Mouse (Mus musculus) retina, embryonic 14.5 days (tissue): ENCODE results near the gene Csf1.

Experiments
- DNase-seq: peaks from one replicate; pipeline ENCODE4 v3.0.0-alpha.2; 2015; ENCODE audit warnings: low spot score

The Csf1 gene

GRCm38 (mm10) chr3:107703675-107704370 is 56.4 kb downstream of the Csf1 start:
- DNase-seq: no peak

GRCm38 (mm10) chr3:107701767-107702394 is 58.4 kb downstream of the Csf1 start:
- DNase-seq: no peak

GRCm38 (mm10) chr3:107700625-107701024 is 59.6 kb downstream of the Csf1 start:
- DNase-seq: no peak

GRCm38 (mm10) chr3:107696910-107697309 is 63.4 kb downstream of the Csf1 start:
- DNase-seq: no peak

GRCm38 (mm10) chr3:107695948-107696881 is 64.1 kb downstream of the Csf1 start, which contains the start of gene Ahcyl1:
TSS of gene Ahcyl1 (minus strand) at chr3:107696560.
- DNase-seq: peak; percentile 99

- DNase-seq: peak; percentile 28
Observed at GRCm38 (mm10) chr3:107695219-107695947, 64.9 kb downstream of the Csf1 start.

- peak; percentile 10 for DNase-seq
Observed at GRCm38 (mm10) chr3:107694256-107694900, 65.9 kb downstream of the Csf1 start.
